ENCODE assay signal across 10 mouse cellular contexts in the genomic region with DNA sequence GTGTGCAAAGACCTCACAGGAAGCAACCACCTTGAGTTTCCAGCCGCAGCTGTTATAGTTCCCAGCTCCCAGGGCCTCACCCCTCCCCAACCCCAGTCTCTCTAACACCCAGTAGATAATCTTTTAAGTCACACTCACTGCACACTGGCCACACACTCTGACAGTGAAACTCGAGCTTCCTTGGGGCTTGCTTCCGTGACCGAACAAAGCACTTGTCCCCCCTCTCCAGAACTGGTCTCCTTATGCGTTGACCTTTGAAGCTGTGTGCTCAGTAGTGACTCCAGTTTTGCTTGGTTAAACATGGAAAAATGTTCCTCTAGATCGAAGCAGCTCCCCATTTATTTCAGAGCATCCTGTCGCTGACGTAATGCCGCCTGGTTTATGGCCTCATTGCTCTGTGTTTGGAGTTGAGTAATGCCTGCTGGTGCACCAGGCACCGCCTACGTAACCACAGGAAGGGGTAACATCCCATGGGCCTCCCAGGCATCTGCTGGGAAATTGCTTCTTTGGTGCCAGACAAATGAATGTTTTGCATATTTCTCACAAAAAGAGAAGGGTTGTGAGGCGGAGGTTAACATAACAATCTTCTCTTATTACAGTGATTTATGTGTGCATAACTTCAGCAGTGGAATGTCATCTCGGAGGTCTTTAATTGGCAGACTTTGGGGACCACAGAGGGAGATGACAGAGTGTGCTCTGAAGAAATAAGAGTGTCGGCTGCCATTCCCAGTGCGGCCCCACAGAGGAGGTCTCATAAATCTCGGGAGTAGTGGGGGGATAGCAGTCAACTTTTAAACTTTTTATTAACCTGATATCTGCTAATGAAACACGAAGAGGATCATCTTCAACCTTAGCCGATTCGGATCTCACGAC.
DNase-seq lines count a peak whose midpoint lies in the region; ATAC-seq and TF ChIP-seq lines count a peak whose summit lies in the region.
"Had no signal": no experiment of that assay in that cellular context is flagged by ENCODE, and none has a peak within 500 bp of the region (broad histone marks: within the 10 kb centered on the region; RNA-seq: fewer than 3 reads in every experiment).

No protein-coding gene starts in this region.

- no peak overlapping the region for H3K4me2 ChIP-seq in limb, embryonic 11.5 days (ENCODE audit: low read depth, severe bottlenecking)
- H3K4me2 ChIP-seq in stomach, postnatal 0 days (replicated peaks; ENCODE audit: low read depth): no peak overlapping the region
- H3K4me2 ChIP-seq: forebrain, embryonic 12.5 days had no signal

- H3K27ac ChIP-seq in limb, embryonic 11.5 days (replicated peaks; ENCODE audit: low read depth, low read length): no peak overlapping the region
- H3K27ac ChIP-seq in stomach, postnatal 0 days (replicated peaks): no peak overlapping the region
- H3K27ac ChIP-seq: forebrain, embryonic 12.5 days; liver, embryonic 14.5 days had no signal

- WGBS in limb, embryonic 11.5 days: 55% methylated on average over 20 of the region's 20 CpGs
- WGBS in stomach, postnatal 0 days: 50% methylated on average over 20 of the region's 20 CpGs

- DNase-seq in adrenal gland, postnatal 14 days: peak; percentile 15
- DNase-seq in adrenal gland, postnatal 4 days (ENCODE audit: low spot score in 2 of 2): no peak
- DNase-seq in urinary bladder, postnatal 14 days (ENCODE audit: low spot score): peak; percentile 40
- no peak for DNase-seq in urinary bladder, adult 2 months (ENCODE audit: low spot score)
- DNase-seq in limb, embryonic 11.5 days (ENCODE audit: low spot score): peak; percentile 54
- no peak for DNase-seq in stomach, postnatal 0 days (ENCODE audit: low spot score)
- DNase-seq in cerebellum, adult 18-20 months: no peak
- no peak for DNase-seq in heart, adult 8-10 months (ENCODE audit: low spot score)

- H3K36me3 ChIP-seq in limb, embryonic 11.5 days (ENCODE audit: control insufficient read depth, insufficient read depth, low read length): no peaks in the 10 kb centered on the region
- no peaks in the 10 kb centered on the region for H3K36me3 ChIP-seq in stomach, postnatal 0 days (ENCODE audit: control insufficient read depth, insufficient read depth, low read length)
- H3K36me3 ChIP-seq: forebrain, embryonic 12.5 days had no signal

- H3K4me1 ChIP-seq in limb, embryonic 11.5 days (ENCODE audit: control insufficient read depth, insufficient read depth, low read length): 0 out of 2 replicates have a peak, but pooled peaks cover 5% of the 10 kb centered on the region
- no peaks in the 10 kb centered on the region for H3K4me1 ChIP-seq in stomach, postnatal 0 days (replicated peaks; ENCODE audit: control insufficient read depth, insufficient read depth)

- H3K9ac ChIP-seq in limb, embryonic 11.5 days (ENCODE audit: low read length): no peak overlapping the region
- H3K9ac ChIP-seq in stomach, postnatal 0 days (ENCODE audit: low read length): no peak overlapping the region
- H3K9ac ChIP-seq: forebrain, embryonic 12.5 days; liver, embryonic 14.5 days had no signal

- ATAC-seq in limb, embryonic 11.5 days (ENCODE audit: insufficient number of reproducible peaks, low FRiP score, low TSS enrichment, low read depth): peak; percentile 81
- peak; percentile 57; the same call in 1 of the 2 replicates for ATAC-seq in stomach, postnatal 0 days (ENCODE audit: low FRiP score, low TSS enrichment)

- no peak overlapping the region for H3K4me3 ChIP-seq in limb, embryonic 11.5 days (ENCODE audit: low read depth, low read length)
- H3K4me3 ChIP-seq in stomach, postnatal 0 days (ENCODE audit: low read depth, low read length): no peak overlapping the region
- H3K4me3 ChIP-seq: forebrain, embryonic 12.5 days had no signal

- no peak for TF ChIP-seq EP300 in stomach, postnatal 0 days (optimal IDR thresholded peaks at IDR 0.05)

- H3K9me3 ChIP-seq in limb, embryonic 11.5 days (ENCODE audit: control insufficient read depth, low read length): no peaks in the 10 kb centered on the region
- H3K9me3 ChIP-seq in stomach, postnatal 0 days (ENCODE audit: control insufficient read depth, low read length): no peaks in the 10 kb centered on the region
- H3K9me3 ChIP-seq: forebrain, embryonic 12.5 days had no signal

- no peak for TF ChIP-seq CTCF in stomach, postnatal 0 days (IDR thresholded peaks at IDR 0.05; ENCODE audit: low read depth)

- no peaks in the 10 kb centered on the region for H3K27me3 ChIP-seq in limb, embryonic 11.5 days (ENCODE audit: control insufficient read depth, insufficient read depth, low read length)
- no peaks in the 10 kb centered on the region for H3K27me3 ChIP-seq in stomach, postnatal 0 days (ENCODE audit: control insufficient read depth, insufficient read depth, low read length)
- H3K27me3 ChIP-seq: forebrain, embryonic 12.5 days had no signal

Comparison
In these comparisons a context has a peak if more than half of its experiments do, and no peak if none do; other contexts are left out.
1. DNase-seq: peak in adrenal gland, postnatal 14 days (single experiment), urinary bladder, postnatal 14 days (single experiment) and limb, embryonic 11.5 days (single experiment); none in adrenal gland, postnatal 4 days (0 of 2), urinary bladder, adult 2 months (single experiment), stomach, postnatal 0 days (single experiment), cerebellum, adult 18-20 months (0 of 2) and heart, adult 8-10 months (single experiment).